Mouse (Mus musculus): ENCODE data around the gene Bpifc.
"Not testable (repeated sequence)": the region's sequence is repeated elsewhere in the genome, so short reads cannot be mapped to it uniquely, and the experiment has no call there.

Gene Bpifc

DNA sequence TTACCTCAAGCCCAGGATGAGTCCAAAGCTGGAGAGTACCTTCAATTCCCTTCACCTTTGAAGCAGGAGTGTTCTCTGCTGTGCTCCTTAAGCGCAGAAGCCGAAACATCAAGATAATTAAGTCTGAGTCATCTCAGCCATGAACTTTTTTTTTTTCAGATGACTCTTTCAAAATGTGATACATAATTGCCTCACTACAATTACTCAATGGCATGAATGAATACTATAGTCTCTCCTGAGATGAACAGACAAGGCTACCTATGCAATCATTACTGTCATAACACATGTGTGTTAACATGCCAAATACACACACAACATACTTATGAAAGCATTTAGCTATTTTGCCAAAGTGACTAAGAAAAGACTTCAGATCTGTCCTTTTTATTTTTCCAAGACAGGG, at the start of gene Bpifc:
Gene Bpifc (minus strand): TSS at position 115 of the 400 bp plus-strand sequence.
- DNase-seq = no peak

DNA sequence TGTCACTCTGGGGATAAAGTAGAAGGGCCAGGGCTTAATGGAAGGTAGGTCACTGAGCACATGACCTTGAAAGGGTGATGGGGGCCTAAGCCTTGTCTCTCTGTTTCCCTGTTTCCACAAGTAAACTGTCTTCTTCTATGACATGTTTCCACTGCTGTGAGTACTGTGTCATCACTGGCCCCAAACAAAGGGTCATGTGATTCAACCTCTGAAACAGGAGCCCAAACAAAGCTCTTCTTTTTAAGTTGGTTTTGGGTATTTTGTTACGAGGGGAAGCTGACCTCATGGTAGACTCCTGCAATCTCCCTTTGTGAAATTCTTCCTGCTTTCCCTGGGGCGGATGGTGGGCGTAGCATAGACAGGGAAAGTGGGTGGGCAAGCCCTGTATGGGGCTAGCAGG, 48.6 kb upstream of the Bpifc start:
- no peak for DNase-seq

DNA sequence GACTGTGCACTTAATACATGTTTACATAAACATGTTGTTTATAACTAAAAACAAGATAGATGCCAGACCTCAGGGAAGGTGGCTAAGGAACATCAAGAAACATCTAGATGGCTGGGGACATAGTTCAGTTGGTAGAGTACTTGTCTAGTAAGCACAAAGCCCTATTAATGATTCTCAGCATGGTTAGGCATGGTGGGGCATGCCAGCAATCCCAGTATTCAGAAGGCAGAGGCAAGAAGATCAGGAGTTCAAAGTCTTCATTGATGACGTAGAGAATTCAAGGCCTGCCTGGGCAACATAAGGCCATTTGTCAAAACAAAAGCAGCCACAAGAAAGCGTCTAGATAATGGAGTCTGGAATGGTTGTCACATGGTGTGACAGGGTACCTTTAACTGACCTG, 46.0 kb upstream of the Bpifc start:
- no peak for DNase-seq

DNA sequence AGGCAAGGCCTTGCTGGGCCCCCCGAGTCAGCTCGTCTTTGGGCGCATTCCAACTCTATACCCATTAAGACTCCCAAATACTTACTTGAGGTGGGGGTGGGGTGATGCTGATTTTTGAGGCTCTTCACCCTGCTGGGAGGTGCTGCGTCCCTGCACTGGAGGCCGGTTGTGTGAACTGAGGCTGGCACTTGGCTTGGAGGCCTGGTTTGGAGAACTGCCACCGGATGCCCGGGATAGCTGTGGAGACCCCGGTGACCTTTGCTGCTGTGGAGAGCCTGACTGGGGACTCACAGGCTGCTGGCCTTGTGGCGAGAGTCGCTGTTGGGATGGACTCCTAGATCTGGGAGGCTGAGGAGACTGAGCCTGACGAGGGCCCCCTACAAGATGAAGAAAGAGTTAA, 45.6 kb upstream of the Bpifc start:
- peak; percentile 29 for DNase-seq

DNA sequence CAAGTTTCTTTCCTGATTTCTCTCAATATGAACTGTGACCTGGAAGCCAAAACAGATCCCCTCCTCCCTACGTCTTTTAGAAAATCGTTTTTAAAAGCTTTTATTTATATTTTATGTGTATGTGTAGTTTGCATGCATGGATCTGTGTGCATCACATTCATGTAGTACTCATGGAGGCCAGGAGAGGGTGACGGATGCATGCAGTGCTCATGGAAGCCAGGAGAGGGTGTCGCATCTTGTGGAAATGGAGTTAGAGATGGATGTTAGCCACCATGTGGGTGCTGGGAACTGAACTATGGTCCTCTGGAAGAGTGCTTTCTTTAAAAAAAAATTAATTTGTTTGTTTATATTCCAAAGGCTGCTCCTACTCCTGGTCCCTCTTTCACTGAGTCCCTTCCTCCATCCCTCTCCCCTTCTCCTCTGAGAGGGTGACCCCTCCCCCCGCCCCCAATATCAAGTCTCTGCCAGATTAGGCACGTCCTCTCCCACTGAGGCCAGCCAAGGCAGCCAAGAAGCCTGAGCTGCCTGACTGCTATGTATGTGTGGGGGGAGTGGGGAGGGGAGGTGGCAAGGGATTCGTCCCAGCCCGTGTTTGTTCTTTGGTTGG, 44.7 kb upstream of the Bpifc start:
- DNase-seq = no peak

DNA sequence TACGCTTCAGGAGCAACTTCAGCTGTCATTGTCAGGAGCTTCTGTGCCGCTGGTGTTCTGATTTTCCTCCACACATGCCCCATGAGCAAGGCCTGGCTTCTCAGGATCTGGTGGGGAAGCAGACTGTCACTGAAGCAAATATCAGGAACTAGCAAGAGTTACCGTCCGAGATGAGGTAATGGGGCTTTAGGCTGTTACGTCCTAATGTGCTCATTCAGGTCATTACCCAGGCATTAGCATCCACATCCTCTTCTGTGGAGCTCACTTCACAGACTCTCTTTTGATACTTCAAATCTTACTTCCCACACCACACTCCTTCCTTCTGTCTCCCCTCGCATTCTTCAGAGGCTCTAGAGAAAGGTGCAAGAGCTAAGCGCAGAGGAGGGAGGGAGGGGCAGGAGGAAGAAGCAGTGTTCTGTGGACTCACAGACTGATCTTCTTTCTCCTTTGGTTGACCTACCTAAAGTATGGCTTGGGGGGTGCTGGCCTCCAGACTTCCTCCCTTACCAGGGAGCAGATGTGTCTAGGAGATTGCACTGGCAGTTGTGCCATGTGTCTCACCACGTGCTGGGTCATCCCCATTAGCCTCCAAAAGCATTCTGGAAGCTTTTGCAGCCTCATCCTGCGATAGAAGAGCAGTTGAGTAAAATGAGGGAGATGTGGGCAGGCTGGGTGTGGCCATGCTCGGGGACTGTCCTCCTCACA, 41.3 kb upstream of the Bpifc start:
- DNase-seq = no peak

DNA sequence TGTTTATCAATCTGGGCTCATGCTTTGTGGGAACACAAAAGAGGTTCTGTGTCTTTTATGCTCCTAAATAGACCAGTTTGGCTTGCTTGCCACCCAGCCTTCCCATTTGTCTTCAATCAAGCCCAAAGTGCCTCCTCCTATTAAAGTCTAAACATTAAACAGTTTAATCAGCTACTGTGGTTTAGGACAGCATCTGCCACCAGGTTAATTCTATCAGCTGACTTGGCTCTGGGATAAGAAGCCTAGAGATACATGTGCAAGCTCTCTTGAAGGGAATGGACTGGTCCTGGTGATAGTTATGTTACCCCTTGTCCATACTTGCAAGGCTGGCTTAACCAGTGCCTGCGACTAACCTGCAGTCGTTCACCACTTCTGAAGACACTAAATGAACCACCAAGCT, 38.8 kb upstream of the Bpifc start:
- no peak for DNase-seq

DNA sequence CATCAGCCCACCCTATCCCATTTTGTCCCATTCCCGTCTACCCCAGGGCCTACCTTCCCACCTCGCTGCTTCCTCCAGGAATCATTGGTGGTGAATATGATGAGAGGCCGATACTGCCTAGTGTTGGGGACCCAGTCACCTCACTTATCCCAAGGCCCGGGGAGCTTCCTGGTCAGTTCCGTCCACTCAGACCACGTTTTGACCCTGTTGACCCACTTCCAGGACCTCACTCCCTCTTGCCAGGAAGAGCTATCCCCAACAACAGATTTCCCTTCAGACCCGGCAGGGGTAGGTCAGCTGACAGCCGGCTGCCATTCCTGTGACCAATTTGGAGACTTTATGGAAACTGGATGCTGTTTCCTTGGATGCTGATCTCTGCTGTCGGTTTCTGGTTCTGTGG, 36.1 kb upstream of the Bpifc start:
- no peak for DNase-seq

DNA sequence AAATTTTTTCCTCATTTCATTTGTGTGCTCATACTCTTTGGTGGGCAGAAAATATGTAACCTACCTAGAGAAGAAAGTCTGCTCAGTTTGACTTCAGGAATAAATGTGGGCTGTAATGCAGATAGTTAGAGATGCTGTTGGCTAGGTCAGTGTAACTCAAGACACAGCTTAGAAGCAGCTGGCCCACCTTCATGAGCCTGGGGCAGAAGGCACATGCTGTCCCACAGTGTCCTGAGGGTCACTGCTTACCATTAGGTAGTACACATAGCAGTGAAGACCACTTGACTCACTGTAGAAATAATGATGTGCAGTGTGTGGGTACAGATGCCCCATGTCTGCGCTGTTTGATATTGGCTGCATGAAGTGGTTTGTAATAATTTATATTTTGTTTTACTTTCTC, 34.7 kb upstream of the Bpifc start:
- DNase-seq = no peak

DNA sequence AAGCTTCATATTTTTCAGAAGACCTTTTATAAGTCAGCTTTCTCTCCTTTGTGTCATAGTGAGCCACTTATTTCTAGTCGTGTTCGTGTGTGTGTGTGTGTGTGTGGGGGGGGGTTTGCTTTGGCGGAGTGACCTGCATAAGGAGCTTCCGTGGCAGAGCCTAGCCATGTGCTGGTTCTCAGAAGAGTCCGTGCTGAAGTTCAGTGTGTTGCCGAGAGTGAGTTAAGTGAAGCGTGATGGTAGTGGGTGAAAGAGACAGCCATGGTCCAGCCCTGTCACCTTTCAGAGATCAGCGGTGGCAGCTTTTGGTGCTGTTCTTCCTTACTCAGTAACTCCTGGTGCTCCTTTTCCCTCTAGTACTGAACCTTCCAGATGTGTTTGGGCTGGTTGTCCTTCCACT, 32.4 kb upstream of the Bpifc start:
- no peak for DNase-seq

DNA sequence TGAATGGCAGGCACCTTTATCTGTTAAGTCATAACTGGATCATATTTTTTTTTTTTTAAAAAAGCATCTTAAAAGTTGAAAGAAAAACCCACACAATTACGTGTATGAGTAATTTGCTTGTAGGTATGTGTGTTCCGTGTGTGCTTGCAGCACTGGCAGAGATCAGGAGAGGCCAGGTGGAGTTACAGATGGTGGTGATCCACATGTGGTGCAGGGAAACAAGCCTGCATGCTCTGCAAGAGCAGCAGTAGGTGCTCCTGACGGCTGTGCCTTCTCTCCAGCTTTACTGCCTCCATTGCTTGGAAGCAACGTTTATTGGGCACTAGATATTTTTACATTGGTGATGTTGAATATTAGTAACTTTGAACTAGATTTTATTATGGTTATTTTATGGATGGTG, 32.0 kb upstream of the Bpifc start:
- DNase-seq = no peak

DNA sequence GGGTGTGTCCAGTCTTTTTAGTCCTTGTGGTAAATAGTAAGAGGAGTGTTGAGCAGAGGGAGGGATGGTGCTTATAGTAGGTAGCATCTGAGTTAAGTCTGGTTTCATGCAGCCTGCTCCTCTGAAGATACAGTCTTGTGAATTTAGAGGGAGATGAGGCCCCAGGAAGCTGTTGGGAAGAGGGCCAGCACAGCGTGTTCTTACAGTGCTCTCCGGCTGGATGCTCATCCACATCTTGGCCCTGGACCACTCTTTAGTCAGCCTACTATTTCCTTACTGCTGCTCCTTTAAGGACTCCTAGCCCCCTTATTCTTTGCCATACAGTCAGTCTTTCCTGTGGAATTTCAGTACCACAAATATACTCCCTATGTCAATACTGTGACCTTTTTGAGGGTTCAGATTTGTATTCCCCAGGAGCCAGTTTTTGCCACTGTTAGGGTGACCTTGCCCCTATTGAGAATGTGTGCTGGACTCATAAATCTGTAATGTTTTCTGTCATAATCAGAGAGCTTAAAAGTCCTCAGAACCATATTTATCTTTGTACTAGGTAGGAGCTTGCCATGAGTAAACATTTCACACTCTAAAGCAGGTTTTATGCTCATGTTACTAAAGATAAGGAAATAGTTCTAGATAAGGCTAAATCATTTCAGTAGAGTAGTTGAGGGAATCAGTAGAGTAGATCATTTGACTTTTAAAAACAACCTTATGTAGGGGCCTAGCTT, 22.5 kb upstream of the Bpifc start:
- no peak for DNase-seq

DNA sequence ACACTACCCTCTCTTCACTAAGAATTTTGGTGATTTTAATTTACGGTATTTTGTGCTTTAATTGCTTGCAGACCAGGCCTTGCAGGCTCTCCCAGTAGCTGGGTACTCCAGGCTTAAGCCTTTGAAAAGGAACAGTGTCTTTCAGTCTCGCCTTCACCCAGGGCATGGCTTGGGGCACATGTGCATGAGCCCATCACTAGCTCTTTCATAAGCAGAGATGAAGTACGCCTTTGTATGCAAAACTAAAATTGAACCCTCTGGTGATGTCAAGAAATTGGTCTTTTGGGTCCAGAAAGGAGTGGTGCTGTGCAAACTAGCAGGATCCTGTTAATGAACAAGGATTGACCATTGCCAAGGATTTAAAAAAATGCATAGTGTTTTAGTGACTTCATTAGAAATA, 20.8 kb upstream of the Bpifc start:
- DNase-seq = no peak

DNA sequence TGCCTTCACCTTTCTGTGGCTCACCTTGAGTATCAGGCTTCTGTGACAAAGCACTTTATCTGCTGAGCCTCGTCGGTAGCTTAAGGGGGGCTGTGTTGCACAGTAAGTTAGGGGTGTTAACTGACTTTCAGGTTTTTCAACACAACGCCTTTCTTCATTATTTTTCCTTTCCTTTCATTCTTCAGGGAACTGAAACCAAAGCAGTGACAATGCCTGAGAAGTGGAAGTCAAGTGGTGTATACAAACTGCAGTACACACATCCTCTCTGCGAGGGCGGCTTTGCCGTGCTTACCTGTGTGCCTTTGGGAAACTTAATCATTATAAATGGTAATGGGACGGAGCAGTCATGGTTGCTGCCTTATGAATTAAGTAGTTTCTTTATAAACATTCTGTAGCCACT, 19.0 kb upstream of the Bpifc start:
- no peak for DNase-seq

DNA sequence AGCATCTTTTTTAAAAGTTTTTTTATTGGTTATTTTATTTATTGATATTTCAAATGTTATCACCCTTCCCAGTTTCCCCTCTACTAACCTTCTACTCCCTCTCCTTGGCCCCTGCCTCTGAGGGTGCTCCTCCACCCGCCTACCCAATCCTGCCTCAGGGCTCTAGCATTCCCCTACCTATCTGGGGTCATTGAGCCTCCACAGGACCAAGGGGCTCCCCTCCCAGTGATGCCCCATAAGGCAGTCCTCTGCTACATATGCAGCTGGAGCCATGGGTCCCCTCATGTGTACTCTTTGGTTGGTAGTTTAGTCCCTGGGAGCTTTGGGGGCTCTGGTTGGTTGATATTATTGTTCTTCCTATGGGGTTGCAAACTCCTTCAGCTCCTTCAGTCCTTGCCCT, 15.1 kb upstream of the Bpifc start:
- DNase-seq = not testable (repeated sequence)

DNA sequence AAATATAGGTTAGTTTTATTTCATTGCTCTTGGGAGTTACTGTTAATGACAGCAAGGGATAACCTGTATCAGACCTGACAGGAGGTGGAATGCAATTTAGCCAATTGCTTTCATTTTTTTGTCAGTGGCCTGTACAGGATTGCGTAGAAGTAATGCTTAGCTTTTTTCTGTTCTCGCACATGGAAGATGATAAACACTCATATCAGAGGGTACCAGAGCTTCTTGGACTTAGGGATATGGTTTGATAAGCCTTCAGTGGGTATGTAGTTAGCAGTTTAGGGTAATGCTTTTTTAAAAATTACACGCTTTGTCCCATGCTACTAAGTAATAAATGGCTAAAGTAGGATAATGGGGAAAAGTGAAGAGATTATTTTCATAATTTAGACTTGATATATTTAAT, 14.7 kb upstream of the Bpifc start:
- DNase-seq = no peak

DNA sequence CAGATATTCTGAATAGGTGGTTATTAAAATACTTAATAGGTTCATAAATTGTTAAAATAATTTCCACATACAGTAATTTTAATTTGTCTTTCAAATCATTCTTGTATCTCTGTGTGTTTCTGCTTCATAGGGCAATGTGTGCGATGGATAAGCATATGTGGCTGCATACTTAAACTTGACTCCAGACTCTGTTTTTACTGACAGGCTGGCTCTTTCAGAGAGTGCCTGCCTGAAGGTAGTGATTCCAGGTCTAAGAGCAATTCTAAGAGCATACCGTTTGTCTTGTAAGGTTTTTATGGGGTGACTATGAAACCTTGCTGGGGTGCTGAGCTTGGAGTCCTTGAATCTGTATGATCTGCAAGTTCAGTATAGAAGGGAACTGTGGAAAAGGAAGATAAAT, 14.2 kb upstream of the Bpifc start:
- DNase-seq = no peak

DNA sequence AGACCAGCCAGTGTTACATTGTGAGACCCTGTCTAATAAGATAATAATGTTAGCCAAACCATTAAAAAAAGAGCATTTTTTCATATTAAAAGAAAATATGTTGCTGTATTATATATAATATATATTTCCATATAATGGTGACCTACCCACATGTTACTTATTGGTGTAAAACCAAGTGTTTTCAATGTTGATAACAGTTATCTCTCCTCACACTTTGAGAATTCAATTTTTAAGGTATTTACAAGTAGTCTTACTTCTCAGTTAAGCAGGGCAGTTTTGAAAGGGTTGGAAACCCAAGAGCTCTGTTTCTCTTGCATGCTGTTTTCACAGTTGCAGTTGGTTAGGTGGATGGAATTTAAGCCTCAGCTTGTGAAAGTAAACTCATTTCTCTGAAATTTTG, 11.5 kb upstream of the Bpifc start:
- DNase-seq = no peak

DNA sequence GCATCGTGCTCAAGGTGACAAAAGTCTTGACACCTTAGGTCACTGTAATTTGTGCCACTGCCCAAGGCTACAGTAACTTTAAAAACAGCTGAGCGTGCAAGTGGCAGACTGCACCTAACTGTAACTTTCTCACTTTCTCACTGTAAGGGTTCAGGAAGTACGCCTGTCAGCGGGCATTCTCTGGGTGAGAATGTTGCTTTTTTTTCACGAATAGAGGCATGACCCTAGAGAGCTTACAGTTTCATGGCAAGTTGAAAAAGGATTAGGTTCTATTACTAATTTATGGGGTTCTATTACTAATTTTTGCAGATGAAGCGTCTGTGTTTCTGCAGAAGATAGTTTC, 10.8 kb upstream of the Bpifc start:
- DNase-seq = no peak

DNA sequence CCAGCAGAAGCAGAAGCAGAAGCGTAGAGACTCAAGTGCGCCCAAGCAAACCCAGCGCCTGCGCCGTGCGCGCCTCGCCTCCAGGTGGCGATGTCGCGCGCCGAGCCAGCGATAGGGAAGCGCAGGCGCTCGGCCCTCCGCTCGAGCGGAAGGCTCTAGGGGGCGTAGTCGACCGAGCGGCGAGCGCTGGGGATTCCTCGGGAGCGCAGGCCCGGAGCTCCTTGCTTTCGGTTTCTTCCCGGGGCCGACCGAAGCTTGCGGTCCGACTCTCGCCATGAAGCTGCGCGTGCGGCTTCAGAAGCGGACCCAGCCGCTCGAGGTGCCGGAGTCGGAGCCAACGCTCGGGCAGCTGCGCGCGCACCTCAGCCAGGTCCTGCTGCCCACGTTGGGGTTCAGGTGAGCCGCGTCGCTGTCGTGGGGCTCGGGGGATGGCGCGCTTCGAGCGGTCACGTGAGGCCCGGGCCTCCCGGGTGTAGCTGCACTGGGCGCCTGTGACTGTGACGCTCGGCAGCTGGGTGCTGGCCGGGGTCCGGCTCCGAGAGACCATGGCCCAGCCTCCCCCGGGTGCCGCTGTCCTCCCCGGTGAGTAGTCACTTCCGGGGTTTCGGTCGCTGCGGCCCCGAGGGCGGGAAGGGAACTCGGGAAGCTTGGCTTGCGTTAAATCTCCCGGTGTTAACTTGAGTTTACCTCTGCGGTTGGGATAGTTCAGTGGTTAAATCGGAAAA, 10.2 kb upstream of the Bpifc start, which contains the start of gene Fbxo7:
Gene Fbxo7 (plus strand): TSS at position 224 of the 725 bp plus-strand sequence.
- DNase-seq = peak; percentile 93

DNA sequence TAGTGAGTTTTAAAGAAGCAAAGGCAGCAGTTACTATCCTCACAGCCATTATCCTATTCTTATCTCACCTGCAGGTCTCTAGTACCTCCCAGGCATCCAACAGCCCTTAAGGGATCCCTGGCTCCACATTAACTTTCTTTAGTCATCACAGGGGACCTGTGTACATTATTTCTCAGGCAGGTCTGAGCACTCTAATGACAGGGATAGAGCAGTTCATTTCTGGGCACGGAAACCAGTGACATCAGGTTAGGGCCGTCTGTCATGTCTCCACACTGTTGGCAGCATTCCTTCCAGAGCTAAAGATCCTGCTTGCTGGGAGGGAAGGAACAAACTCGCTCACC, 9.7 kb upstream of the Bpifc start:
- no peak for DNase-seq

DNA sequence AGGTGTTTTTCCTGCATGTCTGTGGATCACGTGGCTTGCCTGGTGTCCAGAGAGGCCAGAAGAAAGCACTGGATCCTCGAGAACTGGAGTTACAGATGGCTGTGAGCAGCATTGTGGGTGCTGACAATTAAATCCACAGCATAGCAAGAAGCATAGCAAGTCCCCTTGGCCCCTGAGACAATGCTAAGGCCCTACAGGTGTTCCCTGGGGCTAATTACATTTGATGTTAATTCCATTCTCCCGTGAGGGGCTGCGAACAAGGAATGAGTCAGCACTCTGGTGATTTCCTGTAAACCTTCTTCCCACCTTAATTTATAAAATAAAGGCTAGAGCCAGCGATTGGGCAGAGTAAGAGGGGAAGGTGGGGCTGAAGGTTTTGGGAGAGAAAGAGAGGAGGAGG, 7.1 kb upstream of the Bpifc start:
- no peak for DNase-seq

DNA sequence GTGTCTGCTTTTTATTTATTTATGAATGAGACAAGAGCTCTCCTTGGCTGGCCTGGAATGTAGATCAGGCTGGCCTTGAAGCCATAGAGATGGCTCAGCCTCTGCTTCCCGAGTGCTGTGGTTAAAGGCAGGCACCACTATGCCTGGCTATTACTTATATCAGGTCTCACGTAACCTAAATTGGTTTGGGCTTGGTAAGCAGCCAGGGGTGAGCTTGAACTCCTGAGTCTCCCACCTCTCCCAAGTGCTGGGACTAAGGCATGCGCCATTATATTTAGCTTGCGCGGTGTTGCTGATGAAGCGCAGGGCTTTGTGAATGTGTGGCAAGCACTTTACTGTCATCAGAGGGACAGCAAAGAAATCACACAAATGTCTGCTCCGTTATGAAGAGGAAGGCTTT, 6.1 kb upstream of the Bpifc start:
- no peak for DNase-seq

DNA sequence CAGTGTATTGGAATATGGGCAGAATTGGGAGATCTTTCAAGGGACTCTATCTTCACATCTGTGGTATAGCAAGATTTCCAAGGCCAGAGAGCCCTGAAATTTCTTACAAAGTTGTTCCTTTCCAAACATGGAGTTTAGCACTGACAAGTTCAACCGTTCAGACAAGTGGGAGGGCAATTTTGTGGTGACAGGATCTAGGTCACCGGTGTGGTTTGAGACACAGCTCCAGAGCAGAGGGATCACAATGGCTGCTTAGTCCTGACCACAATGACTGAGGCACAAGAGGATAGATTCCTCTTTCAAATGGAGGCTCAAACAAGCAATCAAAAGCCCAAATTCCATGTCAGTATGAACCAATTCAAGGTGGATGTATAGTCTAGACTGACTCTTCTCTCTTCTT, 523 bp downstream of the Bpifc start:
- no peak for DNase-seq

Data from lung, postnatal 10 days (tissue).